ENCODE assay signal across 23 mouse cellular contexts in the genomic region with DNA sequence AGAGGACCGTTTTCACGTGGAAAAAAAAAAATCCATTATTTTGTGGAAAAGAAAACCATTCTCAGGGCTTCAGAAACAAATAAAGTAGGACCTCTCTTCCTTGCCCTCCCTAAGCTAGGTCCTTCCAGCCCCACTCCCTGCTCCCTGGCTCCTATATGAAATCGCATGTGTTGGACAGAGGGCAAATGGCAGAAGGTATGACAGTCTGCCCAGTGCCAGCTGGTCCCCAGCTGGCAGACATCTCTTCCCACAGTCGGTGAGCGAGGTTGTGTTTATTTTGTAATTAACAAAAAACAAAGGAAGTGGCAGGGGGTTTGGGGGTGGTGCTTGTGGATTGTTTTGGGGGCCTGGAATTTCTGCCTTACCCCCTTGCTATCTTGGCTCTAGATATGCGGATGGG. TPM values are rescaled to one million over a fixed set of nuclear protein-coding genes. Genes with fewer than 3 reads are reported as not detected.
A peak's percentile ranks its signal among the peaks of the same experiment; 100 is the strongest.
DNase-seq lines count a peak whose midpoint lies in the region; ATAC-seq and TF ChIP-seq lines count a peak whose summit lies in the region.
"Had no signal": no experiment of that assay in that cellular context is flagged by ENCODE, and none has a peak within 500 bp of the region (broad histone marks: within the 10 kb centered on the region; RNA-seq: fewer than 3 reads in every experiment).

No protein-coding gene starts in this region.

- no peak for TF ChIP-seq POLR2A in lung, adult 2 months (IDR thresholded peaks at IDR 0.05; ENCODE audit: borderline replicate concordance, extremely low read depth, low read depth, low read length)

- ATAC-seq in neural tube, embryonic 13.5 days (ENCODE audit: low read depth) = peak; percentile 78; the same call in 1 of the 2 replicates
- no peak; the same call in 1 of the 2 replicates for ATAC-seq in neural tube, embryonic 15.5 days (ENCODE audit: low FRiP score)
- ATAC-seq: forebrain, embryonic 16.5 days; intestine, postnatal 0 days had no signal

- H3K27me3 ChIP-seq in neural tube, embryonic 13.5 days = no peaks in the 10 kb centered on the region
- no peaks in the 10 kb centered on the region for H3K27me3 ChIP-seq in neural tube, embryonic 15.5 days (replicated peaks)
- H3K27me3 ChIP-seq: midbrain, embryonic 12.5 days had no signal

- no peak overlapping the region for H3K9ac ChIP-seq in neural tube, embryonic 13.5 days
- no peak overlapping the region for H3K9ac ChIP-seq in neural tube, embryonic 15.5 days (replicated peaks)
- H3K9ac ChIP-seq: embryonic facial prominence, embryonic 13.5 days; midbrain, embryonic 12.5 days had no signal

- H3K9me3 ChIP-seq in neural tube, embryonic 13.5 days = no peaks in the 10 kb centered on the region
- H3K9me3 ChIP-seq in neural tube, embryonic 15.5 days (replicated peaks) = no peaks in the 10 kb centered on the region
- H3K9me3 ChIP-seq: embryonic facial prominence, embryonic 13.5 days; midbrain, embryonic 12.5 days had no signal

- peak overlapping the region; percentile 68 for H3K27ac ChIP-seq in neural tube, embryonic 13.5 days (replicated peaks)
- H3K27ac ChIP-seq in neural tube, embryonic 15.5 days (replicated peaks) = no peak overlapping the region
- H3K27ac ChIP-seq: embryonic facial prominence, embryonic 13.5 days; layer of hippocampus, adult 2 months; midbrain, embryonic 12.5 days had no signal

- peaks cover 27% of the 10 kb centered on the region for H3K4me1 ChIP-seq in neural tube, embryonic 13.5 days (replicated peaks)
- H3K4me1 ChIP-seq in neural tube, embryonic 15.5 days = peaks cover 4% of the 10 kb centered on the region
- H3K4me1 ChIP-seq in lung, adult 2 months (ENCODE audit: control insufficient read depth, insufficient read depth, low read length) = no peaks in the 10 kb centered on the region

- H3K4me3 ChIP-seq in neural tube, embryonic 13.5 days = no peak overlapping the region
- no peak overlapping the region for H3K4me3 ChIP-seq in neural tube, embryonic 15.5 days (replicated peaks)
- no peak overlapping the region for H3K4me3 ChIP-seq in lung, adult 2 months (replicated peaks; ENCODE audit: extremely low read depth, low read depth, low read length)
- H3K4me3 ChIP-seq: embryonic facial prominence, embryonic 13.5 days; layer of hippocampus, adult 2 months; midbrain, embryonic 12.5 days had no signal

- peak; percentile 69 for DNase-seq in cerebellum, adult 18-20 months
- peak; percentile 69 to 71 for DNase-seq in cerebellum, postnatal 25 days
- no peak for DNase-seq in T-cell, adult 2 months (ENCODE audit: low spot score)
- DNase-seq in lung, adult 2 months = no peak
- DNase-seq in frontal cortex, adult 2 months (ENCODE audit: extremely low spot score in 1 of 2, low spot score in 1 of 2) = no peak
- DNase-seq: adrenal gland, adult 8-10 months; layer of hippocampus, postnatal 36 days; liver; lung, postnatal 10 days had no signal

- no peak for TF ChIP-seq CTCF in lung, adult 2 months (IDR thresholded peaks at IDR 0.05; ENCODE audit: insufficient read depth, low read length)

- no peak overlapping the region for H3K4me2 ChIP-seq in neural tube, embryonic 13.5 days
- no peak overlapping the region for H3K4me2 ChIP-seq in neural tube, embryonic 15.5 days
- H3K4me2 ChIP-seq: embryonic facial prominence, embryonic 13.5 days; midbrain, embryonic 12.5 days had no signal

- H3K36me3 ChIP-seq in neural tube, embryonic 13.5 days = no peaks in the 10 kb centered on the region
- H3K36me3 ChIP-seq in neural tube, embryonic 15.5 days = no peaks in the 10 kb centered on the region
- H3K36me3 ChIP-seq: embryonic facial prominence, embryonic 13.5 days; midbrain, embryonic 12.5 days had no signal

- WGBS in neural tube, embryonic 13.5 days = 62% methylated on average over 6 of the region's 6 CpGs
- 52% methylated on average over 6 of the region's 6 CpGs for WGBS in neural tube, embryonic 15.5 days
- 59% methylated on average over 6 of the region's 6 CpGs for WGBS in lung, adult 2 months

RNA-seq across cellular contexts. Expression of gene 4933402J07Rik, which starts 56.6 kb away (rescaled TPM):
- polyA plus RNA-seq in neural tube, embryonic 13.5 days (2015; fragmentation: Nextera tagmentation; extraction: Ambion mirVana) = not detected in 2 replicates
- not detected in 2 replicates for polyA plus RNA-seq in neural tube, embryonic 15.5 days (2015; fragmentation: Nextera tagmentation; extraction: Ambion mirVana)
- polyA plus RNA-seq in lung, adult 2 months (2012; rRNA removed) = not detected in 2 replicates
- not detected in 2 replicates for polyA plus RNA-seq in frontal cortex, adult 2 months (2012; rRNA removed)
- polyA plus RNA-seq: cortical plate, adult 2 months; embryonic facial prominence, embryonic 13.5 days; forebrain, embryonic 16.5 days; heart, embryonic 16.5 days; intestine, postnatal 0 days; kidney, embryonic 16.5 days; liver, embryonic 16.5 days; midbrain, embryonic 12.5 days; stomach, embryonic 16.5 days; thymus, postnatal 0 days; urinary bladder, adult 2 months had no signal

Comparison
In these comparisons a context has a peak if more than half of its experiments do, and no peak if none do; other contexts are left out.
1. DNase-seq: peak in cerebellum, adult 18-20 months (2 of 2) and cerebellum, postnatal 25 days (2 of 2); none in T-cell, adult 2 months (single experiment), lung, adult 2 months (single experiment) and frontal cortex, adult 2 months (0 of 2).